Mouse (Mus musculus): ENCODE data around the gene D630039A03Rik. TPM values are rescaled to one million over a fixed set of nuclear protein-coding genes. Genes with fewer than 3 reads are reported as not detected.

D630039A03Rik gene
- polyA plus RNA-seq, 1 experiment from 2014 or later, result not detected

Other genes starting within 250 kb of the D630039A03Rik start
- gene Akap2, start 198.6 kb downstream of the D630039A03Rik start, polyA plus RNA-seq (2018), result 0.41 to 2.4 TPM (median 1.3 TPM) in 3 replicates
- gene Txn1, start 40.1 kb upstream of the D630039A03Rik start, polyA plus RNA-seq (2018), result 110 to 313 TPM (median 221 TPM) in 3 replicates
- gene Txndc8, start 92.8 kb upstream of the D630039A03Rik start, polyA plus RNA-seq (2018), result not detected in 3 replicates

All from macrophage (primary cell).